Mouse (Mus musculus) erythroblast, adult 5-6 weeks (primary cell): ENCODE results near the gene Anxa5. TPM values are rescaled to one million over a fixed set of nuclear protein-coding genes. Genes with fewer than 3 reads are reported as not detected.

Experiments used
- ATAC-seq: replicated peaks from 2 replicates; pipeline ENCODE4 v1.8.0; 2016; ENCODE audit warnings: moderate number of reproducible peaks, mild to moderate bottlenecking, moderate TSS enrichment, inconsistent platforms; ENCODE audit not compliant: poor library complexity, low FRiP score, severe bottlenecking
- total RNA-seq, 2 experiments: library from RNA; stranded (forward) in 1 of 2; stranded (reverse) in 1 of 2; fragments of 150-400 nt in 1 of 2; fragments of 200-764, 138-1000 nt in 1 of 2; gene quantifications; 2 replicates each; pipeline versions ENCODE4 v1.2.3 to v1.2.4; 2015 to 2017; ENCODE audit warnings: low replicate concordance in 2 of 2

Anxa5 gene
- total RNA-seq, 2 experiments from 2014 or later: 34.4 to 64.0 TPM

DNA sequence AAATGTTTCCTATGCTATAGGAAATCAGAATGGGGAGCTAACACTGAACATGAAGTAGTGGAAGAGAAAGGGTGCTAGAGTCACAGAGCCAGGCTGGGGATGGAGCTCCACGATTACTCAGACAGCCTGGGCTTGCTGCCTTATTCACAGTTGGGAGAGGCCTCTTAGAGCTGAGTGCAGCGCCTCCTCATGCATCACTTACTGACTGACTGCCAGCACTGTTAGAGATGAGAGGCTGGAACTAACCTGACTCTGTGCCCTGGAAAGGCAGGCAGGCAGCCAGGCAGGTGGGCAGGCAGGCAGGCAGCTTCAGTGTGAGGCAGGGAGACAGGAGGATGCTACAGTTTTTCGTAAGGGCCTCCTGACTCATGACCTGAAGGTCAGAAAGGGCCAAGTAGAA, 20.1 kb downstream of the Anxa5 start:
- ATAC-seq: no peak

DNA sequence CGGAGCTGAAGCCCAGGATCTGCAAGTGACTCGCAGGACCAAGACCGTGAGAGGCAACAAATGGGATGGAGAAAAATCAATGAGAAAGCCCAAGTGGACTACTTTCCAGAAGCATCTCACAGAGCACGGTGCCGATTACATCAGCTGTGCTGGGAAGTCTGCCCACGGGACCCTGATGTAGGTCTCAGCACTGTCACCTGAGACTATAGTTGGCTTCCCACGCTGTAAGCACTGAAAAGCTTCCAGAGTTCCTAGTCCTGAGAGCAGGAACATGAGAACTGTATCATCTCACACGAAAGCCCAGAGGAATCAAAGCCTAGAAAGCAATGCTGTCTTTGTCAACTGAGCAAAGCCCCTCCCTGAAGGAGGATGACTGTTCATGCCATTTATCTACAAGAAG, 20.6 kb downstream of the Anxa5 start:
- ATAC-seq: no peak

- ATAC-seq: no peak
These were observed 23.2 kb downstream of the Anxa5 start for GRCm38 (mm10) chr3:36452502-36452901.

- ATAC-seq: no peak
These were observed 26.2 kb downstream of the Anxa5 start for GRCm38 (mm10) chr3:36449292-36450165.

GRCm38 (mm10) chr3:36446918-36447317, 28.8 kb downstream of the Anxa5 start:
- no peak for ATAC-seq

DNA sequence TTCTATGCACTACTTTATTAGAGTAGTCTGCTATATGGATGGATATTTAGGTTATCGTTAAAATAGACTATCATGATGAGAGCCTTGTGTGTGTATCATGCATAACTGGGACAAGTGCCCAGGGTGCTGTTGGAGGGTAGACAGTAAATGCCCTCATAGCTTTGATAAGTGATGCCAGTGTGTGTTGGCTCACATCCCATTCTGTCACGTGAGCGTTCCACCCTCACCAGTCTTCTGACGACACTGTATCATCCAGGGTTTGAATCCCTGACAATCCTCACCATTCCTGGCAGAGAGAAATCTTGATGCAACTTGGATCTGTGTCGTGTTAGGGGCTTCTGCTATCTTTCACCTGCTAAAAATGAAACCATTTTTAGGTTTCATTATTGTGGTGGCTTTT, 29.2 kb downstream of the Anxa5 start:
- ATAC-seq: no peak

DNA sequence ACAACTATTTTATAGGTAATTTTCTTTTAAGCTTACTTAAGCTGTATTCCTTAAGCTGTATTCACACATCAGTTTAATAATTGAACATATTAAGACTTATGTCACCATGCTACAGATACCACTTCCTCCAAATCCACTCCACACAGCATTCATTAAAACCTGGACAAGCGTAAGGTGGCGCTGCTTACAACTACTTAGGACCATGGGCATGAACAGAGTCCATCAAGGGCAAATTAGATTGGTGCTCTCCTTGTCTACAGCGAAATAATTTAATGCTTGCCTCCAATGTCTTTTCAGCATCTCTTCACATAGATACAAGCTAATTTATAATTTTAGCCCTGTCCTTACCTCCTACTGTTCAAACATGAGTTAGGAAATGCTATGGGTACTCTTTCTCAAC, 29.7 kb downstream of the Anxa5 start:
- ATAC-seq: no peak

DNA sequence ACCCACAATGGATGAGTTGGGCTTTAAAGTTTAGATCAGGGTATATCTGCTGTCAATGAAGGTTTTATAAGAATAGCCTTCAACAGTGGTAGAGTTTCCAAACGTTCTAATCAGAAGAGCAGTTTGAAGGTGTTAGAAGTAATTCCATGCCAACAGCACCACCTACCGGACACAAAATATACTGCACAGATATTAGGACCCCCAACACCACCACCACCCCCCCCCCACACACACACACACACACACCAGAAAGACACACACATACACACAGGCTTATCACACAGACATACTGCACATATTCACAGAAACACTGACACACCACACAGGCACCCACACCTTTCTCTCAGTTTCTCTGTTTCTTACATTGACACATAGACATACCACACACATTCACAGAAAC, 33.3 kb downstream of the Anxa5 start:
- ATAC-seq: no peak

DNA sequence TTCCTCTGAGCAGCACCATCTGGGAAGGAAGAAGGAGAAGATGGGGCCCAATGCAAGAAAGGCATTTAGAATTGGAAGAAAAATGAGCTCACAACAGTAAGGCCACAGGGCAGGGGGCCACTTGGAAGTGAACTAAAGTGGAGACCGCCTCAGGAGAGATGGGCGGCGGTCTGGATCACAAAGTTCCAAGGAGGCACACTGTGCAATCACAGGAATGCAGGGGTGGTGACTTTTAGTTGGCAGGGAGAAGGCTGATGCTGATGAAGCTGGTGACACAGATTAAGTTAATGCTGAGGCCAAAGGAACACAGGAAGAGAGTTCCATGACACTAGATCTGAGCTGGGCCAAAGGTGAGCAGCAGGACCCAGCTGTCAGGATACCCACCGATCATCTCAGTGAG, 35.4 kb downstream of the Anxa5 start:
- ATAC-seq: no peak

DNA sequence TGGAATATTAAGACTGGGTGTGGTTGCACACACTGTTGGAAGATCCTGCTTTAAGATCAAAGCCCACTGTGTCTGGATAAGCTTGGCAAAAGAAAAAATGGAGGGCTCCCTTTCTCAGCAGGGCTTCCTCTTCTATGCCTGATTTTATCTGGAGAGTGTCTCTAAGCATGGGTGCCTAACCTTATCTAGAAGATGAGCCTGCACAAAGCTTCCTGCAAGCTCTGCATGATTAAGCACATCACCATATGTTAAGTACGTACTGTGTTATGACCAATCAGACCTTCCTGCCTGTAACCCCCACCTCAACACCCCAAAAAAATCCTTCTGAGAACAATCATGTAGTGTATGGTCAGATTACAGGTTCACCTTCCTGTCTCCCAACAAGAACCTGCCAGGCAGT, 45.3 kb downstream of the Anxa5 start:
- no peak for ATAC-seq

- no peak for ATAC-seq
These were observed 48.3 kb downstream of the Anxa5 start for GRCm38 (mm10) chr3:36427386-36427785.

- no peak for ATAC-seq
These were observed 66.2 kb downstream of the Anxa5 start for GRCm38 (mm10) chr3:36409456-36409855.

DNA sequence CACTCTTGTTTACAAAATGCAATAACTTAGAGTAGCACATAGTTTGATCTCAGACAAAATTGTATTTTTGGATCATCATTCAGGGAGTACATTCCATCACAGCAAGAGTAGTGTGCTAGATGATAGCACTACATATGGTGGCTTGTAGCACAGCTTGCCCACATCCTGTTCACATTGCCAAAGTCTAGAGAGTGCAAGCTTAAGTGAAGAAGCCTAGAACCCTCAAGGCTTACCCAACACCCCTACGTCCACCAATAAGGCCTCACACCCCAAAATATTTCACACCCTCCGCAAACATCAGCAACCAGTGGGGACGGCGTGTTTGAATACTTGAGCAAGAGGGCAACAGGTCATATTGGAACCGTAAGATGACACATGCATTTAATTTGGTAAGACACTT, 68.7 kb downstream of the Anxa5 start:
- ATAC-seq: no peak

DNA sequence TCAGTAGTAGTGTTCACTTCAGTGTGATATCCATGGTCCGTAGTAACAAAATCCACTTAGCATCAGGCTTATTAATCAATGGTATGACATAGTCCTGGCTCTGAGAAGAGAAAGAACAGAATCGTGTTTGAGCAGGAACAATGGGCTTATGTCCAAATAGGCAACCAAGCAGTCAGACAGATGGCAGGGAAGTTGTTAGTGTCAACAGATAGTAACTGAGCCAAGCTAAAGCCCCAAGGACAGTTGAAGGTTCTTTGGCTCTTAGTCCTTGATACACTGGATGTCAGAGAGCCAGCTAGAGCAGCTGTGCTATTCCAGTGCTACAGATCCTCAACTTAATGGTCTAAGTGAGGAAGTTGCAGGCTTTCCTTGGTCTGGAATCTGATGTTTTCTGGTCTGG, 69.4 kb downstream of the Anxa5 start:
- ATAC-seq: no peak

GRCm38 (mm10) chr3:36401900-36402299, 73.8 kb downstream of the Anxa5 start:
- ATAC-seq: no peak

DNA sequence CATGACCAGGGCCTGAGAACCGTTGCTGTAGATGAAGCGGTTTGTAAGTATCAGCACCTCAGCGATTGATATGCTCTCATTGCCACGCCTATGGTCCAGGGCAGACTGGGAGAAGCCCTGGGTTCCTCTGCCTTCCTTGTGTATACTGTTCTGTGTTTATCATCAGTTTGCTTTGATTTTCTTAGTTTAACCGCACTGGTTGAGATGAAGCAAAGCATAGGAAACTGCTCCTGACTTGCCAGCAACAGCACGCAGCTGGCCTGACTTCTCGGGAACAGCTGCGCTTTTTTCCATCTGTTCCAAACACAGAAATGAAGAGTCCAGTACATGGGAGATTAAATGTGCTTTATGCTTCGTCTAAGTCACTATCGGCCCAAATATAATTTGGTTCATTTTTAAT, 75.0 kb downstream of the Anxa5 start:
- ATAC-seq: no peak

Other genes with a start within 250 kb of the Anxa5 start
- not detected in 2 replicates for gene 1810062G17Rik, start within 50 bp of the Anxa5 start, total RNA-seq (2015; ENCODE audit: low replicate concordance)
- gene 1810062G17Rik, start within 50 bp of the Anxa5 start, total RNA-seq (2017; ENCODE audit: low replicate concordance): not detected in 2 replicates
- not detected in 2 replicates for gene Gm11549, start 45.9 kb upstream of the Anxa5 start, total RNA-seq (2015; ENCODE audit: low replicate concordance)
- not detected in 2 replicates for gene Gm11549, start 45.9 kb upstream of the Anxa5 start, total RNA-seq (2017; ENCODE audit: low replicate concordance)
- 8.3 and 29.0 TPM in 2 replicates for gene Exosc9, start 76.7 kb upstream of the Anxa5 start, total RNA-seq (2015; ENCODE audit: low replicate concordance)
- 22.2 and 41.8 TPM in 2 replicates for gene Exosc9, start 76.7 kb upstream of the Anxa5 start, total RNA-seq (2017; ENCODE audit: low replicate concordance)
- 116 and 159 TPM in 2 replicates for gene Ccna2, start 96.3 kb upstream of the Anxa5 start, total RNA-seq (2015; ENCODE audit: low replicate concordance)
- 147 and 151 TPM in 2 replicates for gene Ccna2, start 96.3 kb upstream of the Anxa5 start, total RNA-seq (2017; ENCODE audit: low replicate concordance)
- 1.3 and 3.3 TPM in 2 replicates for gene Bbs7, start 137.6 kb upstream of the Anxa5 start, total RNA-seq (2015; ENCODE audit: low replicate concordance)
- 2.6 and 4.2 TPM in 2 replicates for gene Bbs7, start 137.6 kb upstream of the Anxa5 start, total RNA-seq (2017; ENCODE audit: low replicate concordance)
- not detected in 2 replicates for gene Trpc3, start 214.3 kb upstream of the Anxa5 start, total RNA-seq (2015; ENCODE audit: low replicate concordance)
- gene Trpc3, start 214.3 kb upstream of the Anxa5 start, total RNA-seq (2017; ENCODE audit: low replicate concordance): not detected in 2 replicates